Mouse (Mus musculus): ENCODE results near the gene Msrb1. TPM values are rescaled to one million over a fixed set of nuclear protein-coding genes. Genes with fewer than 3 reads are reported as not detected.

Msrb1 gene
- polyA plus RNA-seq, 1 experiment from 2014 or later, result 29.9 TPM

DNA sequence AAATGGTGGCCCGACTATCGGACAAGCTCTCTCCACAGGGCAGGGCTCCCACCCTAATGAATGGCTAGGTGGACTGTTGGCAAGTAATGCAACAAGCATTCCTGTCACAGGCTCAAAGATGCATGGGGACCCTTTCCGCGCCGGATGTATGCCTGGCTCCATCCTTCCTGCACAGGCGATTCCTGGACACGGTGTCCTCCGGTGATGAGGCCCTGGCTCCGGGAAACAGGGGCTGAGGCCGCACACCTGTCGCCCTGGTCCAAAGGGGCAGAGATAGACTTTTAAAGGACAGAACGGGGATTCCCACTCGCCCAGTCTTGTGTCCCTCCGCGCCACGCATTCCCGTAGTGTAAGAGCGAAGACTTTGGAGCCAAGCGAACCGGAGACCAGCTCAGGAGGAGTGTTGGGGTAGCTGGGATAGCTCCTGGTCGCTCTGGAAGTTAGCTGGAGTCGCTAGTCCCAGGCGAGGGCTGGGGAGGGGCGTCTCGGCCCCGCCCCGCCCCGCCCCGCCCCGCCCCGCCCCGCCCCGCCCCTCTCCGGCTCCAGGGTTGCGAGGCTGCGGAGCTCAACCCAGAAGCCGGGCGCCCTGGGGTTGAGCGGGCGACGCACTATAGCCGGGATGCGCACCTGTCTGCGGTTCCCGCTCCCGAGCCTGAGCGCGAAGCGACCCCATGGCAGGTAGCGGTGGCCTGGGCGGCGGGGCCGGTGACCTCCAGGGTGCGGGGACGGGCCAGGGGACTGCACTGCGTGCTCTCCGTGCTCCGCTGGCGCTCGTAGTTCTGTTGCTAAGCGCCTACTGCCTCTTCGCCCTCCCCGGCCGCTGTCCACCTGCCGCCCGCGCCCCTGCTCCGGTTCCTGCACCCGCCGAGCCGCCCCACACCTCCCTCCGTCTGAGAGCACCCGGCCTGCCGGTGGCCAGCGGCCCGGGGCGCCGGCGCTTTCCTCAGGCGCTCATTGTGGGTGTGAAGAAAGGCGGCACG is 16.3 kb downstream of the Msrb1 start, which contains the start of gene Hs3st6:
Hs3st6 (plus strand) TSS at position 574 of the 980 bp plus-strand sequence.
- peak; percentile 89 for ATAC-seq (replicated peaks; ENCODE audit: low FRiP score)
- no peaks in the 10 kb centered on the region for H3K36me3 ChIP-seq
- H3K9ac ChIP-seq, result peak within 1 kb of the TSS; percentile 52
- whole genome bisulfite sequencing, result under 1% methylated on average over 77 of the region's 82 CpGs
- peak within 1 kb of the TSS; percentile 65 for H3K4me3 ChIP-seq (replicated peaks)
- H3K4me1 ChIP-seq, result peaks cover 36% of the 10 kb centered on the region
- peak within 1 kb of the TSS; percentile 99 for H3K4me2 ChIP-seq
- peak within 1 kb of the TSS; percentile 51; the same call in 1 of the 2 replicates for H3K27ac ChIP-seq
- no peaks in the 10 kb centered on the region for H3K9me3 ChIP-seq (replicated peaks)
- H3K27me3 ChIP-seq, result peaks cover 64% of the 10 kb centered on the region

DNA sequence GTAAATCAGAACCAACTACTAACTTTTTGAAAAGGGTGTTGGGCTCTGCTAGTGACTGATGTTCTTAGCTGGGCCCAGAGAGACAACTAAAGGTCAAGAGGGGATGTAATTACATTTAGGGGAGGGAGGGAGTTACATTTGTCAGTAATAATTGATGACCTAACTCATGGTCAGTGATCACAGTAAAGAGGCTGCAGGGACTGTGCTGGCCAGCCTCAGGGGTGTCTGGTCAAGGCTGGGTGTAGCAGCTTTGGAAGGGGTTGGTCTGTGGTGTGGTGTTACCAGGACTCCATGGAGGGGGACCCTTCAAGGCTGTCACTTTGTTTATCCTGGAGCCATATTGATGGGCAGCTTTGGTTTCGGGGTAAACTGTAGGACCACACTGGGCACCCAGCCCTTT is 21.0 kb downstream of the Msrb1 start:
- peak; percentile 54 for ATAC-seq (replicated peaks; ENCODE audit: low FRiP score)
- Histone ChIP-seq H3K27ac (0 out of 2 replicates have a peak overlapping the region, but pooled peaks have one; percentile 1), H3K27me3 (peaks cover 38% of the 10 kb centered on the region), H3K4me3 (replicated peaks) (no peak overlapping the region), H3K36me3 (no peaks in the 10 kb centered on the region), H3K9me3 (replicated peaks) (no peaks in the 10 kb centered on the region), H3K4me1 (peaks cover 56% of the 10 kb centered on the region), H3K4me2 (no peak overlapping the region), H3K9ac (no peak overlapping the region)
- 59% methylated on average over 1 of the region's 1 CpGs for WGBS

DNA sequence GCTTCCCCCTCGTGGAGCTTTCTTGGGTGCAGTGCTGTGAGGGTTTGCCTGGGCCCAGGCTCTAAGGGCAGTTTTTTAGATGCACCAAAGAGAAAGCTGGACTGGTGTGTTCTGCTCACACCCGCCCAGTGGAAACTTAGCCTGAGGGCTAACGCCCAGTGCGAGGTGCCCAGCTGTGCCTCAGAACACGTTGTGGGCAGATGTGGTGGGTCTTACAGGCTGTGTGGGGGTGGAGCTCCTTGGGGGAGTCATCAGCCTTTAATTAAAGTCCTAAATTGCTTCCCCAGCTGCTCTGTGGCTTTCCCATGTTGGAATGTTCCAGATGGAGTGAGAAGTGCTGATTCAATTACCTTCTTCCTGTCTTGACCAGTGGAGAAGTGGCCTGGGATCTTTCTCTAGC is 24.7 kb downstream of the Msrb1 start:
- no peak overlapping the region for H3K9ac ChIP-seq
- WGBS, result 32% methylated on average over 5 of the region's 5 CpGs
- peaks cover 2% of the 10 kb centered on the region; the same call in 1 of the 2 replicates for H3K27me3 ChIP-seq
- no peaks in the 10 kb centered on the region for H3K36me3 ChIP-seq
- H3K4me3 ChIP-seq (replicated peaks), result no peak overlapping the region
- ATAC-seq (replicated peaks; ENCODE audit: low FRiP score), result peak; percentile 30
- no peak overlapping the region for H3K4me2 ChIP-seq
- H3K9me3 ChIP-seq (replicated peaks), result no peaks in the 10 kb centered on the region
- peak overlapping the region; percentile 77 for H3K27ac ChIP-seq
- H3K4me1 ChIP-seq, result peaks cover 50% of the 10 kb centered on the region

DNA sequence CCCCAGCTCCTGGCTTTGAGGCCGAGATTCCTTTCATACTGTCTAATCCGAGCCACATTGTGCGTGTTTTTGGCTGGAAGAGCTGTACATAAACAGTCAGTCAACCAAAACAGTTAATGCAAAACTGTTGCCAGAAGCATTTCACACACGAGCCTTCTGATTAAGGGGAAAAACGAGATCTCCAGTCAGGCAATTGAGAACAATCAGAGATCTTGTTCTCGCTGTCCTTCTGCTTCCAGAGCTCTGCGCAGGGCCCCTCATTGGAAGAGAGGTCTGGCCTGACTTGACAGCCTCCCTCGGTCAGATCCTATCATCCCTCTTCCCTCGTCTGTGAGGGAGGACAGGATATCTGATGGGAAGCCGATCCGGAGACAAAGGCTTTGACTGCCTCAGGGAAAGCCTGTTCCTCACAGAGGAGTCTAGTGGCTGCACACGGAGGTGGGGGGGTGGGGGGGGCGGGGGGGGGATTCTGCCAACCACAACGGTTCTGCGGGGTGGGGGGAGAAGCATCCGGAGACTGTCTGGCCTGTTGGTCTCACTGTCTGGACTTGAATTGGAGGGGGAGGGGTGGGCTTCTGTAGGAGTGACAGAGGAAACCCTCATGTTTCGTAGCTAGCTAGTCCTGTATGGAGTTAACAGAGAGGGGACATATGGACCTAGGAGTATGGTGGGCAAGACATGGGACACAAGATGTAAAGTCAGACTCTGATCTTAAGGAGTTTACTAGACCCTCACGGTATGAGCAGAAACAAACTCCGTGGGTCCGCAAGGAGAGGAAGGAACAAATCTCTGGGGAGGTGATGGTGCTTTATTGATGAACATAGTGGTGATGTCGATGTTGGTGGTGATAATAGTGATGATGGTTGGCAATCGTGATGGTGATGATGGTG is 28.8 kb downstream of the Msrb1 start:
- WGBS, result 31% methylated on average over 21 of the region's 22 CpGs
- no peaks in the 10 kb centered on the region for H3K9me3 ChIP-seq (replicated peaks)
- H3K4me2 ChIP-seq, result peak overlapping the region; percentile 36
- peaks cover 73% of the 10 kb centered on the region for H3K4me1 ChIP-seq
- ATAC-seq (replicated peaks; ENCODE audit: low FRiP score), result peak; percentile 37
- H3K27ac ChIP-seq, result peak overlapping the region; percentile 90
- no peaks in the 10 kb centered on the region for H3K36me3 ChIP-seq
- H3K9ac ChIP-seq, result 0 out of 2 replicates have a peak overlapping the region, but pooled peaks have one; percentile 23
- no peaks in the 10 kb centered on the region for H3K27me3 ChIP-seq
- H3K4me3 ChIP-seq (replicated peaks), result no peak overlapping the region

DNA sequence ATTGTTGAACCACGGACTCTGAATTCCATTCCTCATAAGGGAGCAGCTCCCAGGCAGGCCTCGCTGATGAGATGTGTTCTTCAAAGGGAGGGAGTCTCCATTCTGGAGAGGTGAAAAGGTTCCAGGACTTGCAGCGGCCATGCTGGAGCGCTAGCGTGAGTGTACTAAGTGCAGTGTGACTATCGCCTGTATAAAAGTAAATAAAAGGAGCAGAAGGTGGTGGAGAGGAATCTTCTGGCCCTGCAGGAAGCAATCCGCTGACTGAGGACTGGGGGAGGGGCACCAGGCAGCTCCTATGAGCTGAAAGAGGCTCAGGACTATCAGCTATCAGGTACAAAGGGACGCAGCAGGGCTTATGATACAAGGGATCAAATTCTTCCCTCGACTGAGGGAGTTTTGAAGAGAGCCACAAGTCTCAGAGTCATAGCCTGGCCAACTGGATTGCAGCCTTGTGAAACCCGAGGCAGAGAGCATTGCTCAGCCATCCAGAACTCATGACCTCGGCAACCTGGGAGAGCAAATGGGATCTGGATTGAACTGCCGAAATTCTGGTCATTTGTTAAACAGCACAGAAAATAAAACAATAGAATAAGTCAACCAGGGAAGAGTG is 29.9 kb downstream of the Msrb1 start:
- WGBS, result 9% methylated on average over 12 of the region's 12 CpGs
- no peak overlapping the region for H3K4me3 ChIP-seq (replicated peaks)
- H3K27me3 ChIP-seq, result no peaks in the 10 kb centered on the region
- H3K9ac ChIP-seq, result no peak overlapping the region
- H3K4me2 ChIP-seq, result peak overlapping the region; percentile 35
- no peaks in the 10 kb centered on the region for H3K36me3 ChIP-seq
- peak overlapping the region; percentile 90 for H3K27ac ChIP-seq
- peaks cover 63% of the 10 kb centered on the region for H3K4me1 ChIP-seq
- ATAC-seq (replicated peaks; ENCODE audit: low FRiP score), result peak; percentile 55
- no peaks in the 10 kb centered on the region for H3K9me3 ChIP-seq (replicated peaks)

DNA sequence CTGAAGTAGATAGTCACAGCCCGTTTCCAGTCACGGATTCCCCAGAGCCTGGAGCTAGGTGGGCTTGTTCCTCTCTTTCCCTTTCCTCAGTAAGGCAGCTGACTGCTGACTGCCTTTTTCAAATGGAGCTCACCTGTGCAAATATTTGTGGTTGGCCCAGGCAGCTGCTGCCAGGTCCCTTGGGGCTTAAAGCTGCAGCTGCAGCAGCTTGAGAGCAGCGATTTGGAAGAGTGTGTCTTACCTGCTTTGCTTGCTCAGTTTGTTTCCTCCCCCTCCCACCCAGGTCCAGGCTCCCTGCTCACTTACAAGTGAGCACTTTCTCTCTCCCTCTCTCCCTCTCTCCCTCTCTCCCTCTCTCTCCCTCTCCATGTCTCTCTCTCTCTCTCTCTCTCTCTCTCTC is 32.7 kb downstream of the Msrb1 start:
- WGBS, result 45% methylated on average over 3 of the region's 3 CpGs
- Histone ChIP-seq H3K9me3 (replicated peaks) (no peaks in the 10 kb centered on the region), H3K4me1 (peaks cover 52% of the 10 kb centered on the region), H3K27me3 (no peaks in the 10 kb centered on the region), H3K36me3 (no peaks in the 10 kb centered on the region), H3K4me2 (no peak overlapping the region), H3K9ac (no peak overlapping the region), H3K27ac (no peak overlapping the region), H3K4me3 (replicated peaks) (no peak overlapping the region)
- no peak for ATAC-seq (replicated peaks; ENCODE audit: low FRiP score)

DNA sequence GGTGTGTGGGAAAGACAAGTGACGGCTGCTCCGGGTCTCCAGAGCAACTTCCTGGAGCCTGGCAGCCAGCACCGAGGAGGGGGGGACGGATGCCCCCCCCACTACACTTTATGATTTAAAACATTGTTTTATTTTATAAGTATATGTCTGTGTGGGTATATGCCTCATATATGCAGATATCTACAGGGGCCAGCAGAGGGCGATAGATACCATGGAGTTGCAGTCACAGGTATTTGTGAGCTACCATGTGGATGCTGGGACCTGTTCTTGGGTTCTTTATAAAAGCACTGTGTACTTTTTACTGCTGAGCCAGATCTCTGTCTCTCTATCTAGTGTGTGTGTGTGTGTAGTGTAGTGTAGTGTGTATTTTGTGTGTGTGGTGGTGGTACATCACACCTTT is 36.8 kb downstream of the Msrb1 start:
- Histone ChIP-seq H3K27ac (no peak overlapping the region), H3K9me3 (replicated peaks) (no peaks in the 10 kb centered on the region), H3K27me3 (no peaks in the 10 kb centered on the region), H3K9ac (no peak overlapping the region), H3K36me3 (no peaks in the 10 kb centered on the region), H3K4me1 (peaks cover 14% of the 10 kb centered on the region), H3K4me2 (no peak overlapping the region), H3K4me3 (replicated peaks) (no peak overlapping the region)
- no peak for ATAC-seq (replicated peaks; ENCODE audit: low FRiP score)
- 84% methylated on average over 5 of the region's 5 CpGs for WGBS

DNA sequence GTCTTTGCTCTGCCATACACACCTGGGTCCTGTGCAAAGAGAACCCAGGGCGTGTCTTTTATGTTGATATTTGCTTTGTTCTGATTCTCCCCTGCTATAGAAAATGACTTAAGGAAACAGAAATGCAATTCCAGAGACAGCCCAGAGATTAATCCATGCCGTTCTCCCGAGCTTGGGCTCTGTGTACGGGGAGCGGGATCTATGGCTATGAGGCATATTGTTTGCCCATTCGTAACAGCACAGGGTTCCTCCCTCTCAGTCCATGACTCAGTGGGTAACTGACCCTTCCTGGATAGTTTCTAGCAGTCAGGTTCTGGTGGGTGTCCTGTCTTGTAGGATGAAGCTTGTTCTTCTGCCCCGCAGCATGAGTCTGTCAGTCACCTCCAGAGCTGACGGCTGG is 38.7 kb downstream of the Msrb1 start:
- WGBS, result 79% methylated on average over 8 of the region's 8 CpGs
- no peak overlapping the region for H3K27ac ChIP-seq

DNA sequence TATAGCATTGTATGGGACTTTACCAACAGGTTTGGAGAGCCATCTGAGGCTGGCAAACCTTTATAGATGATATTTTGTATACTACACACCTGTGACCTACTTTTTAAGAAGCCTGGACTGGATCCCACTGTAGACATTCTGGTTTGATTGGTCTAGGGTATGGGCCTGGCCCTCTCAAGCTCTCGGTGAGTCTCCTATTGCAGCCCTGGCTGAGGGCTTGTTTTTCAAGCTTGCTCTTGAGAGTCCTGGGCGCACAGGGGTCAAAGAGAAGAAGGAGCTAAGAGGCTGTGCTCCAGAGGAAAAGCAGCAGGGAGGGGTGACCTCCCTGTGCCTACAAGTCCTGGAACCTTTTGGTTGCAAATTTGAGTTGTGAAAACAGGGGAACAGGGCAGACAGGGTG is 40.6 kb downstream of the Msrb1 start:
- H3K4me2 ChIP-seq, result no peak overlapping the region
- 50% methylated on average over 2 of the region's 2 CpGs for WGBS
- H3K9ac ChIP-seq, result no peak overlapping the region
- H3K4me1 ChIP-seq, result no peaks in the 10 kb centered on the region
- no peak overlapping the region for H3K4me3 ChIP-seq (replicated peaks)
- no peaks in the 10 kb centered on the region for H3K36me3 ChIP-seq
- no peak for ATAC-seq (replicated peaks; ENCODE audit: low FRiP score)
- H3K27me3 ChIP-seq, result no peaks in the 10 kb centered on the region
- H3K9me3 ChIP-seq (replicated peaks), result no peaks in the 10 kb centered on the region
- no peak overlapping the region for H3K27ac ChIP-seq

More for the DNA sequence above, 38.7 kb downstream of the Msrb1 start:
- ATAC-seq (replicated peaks; ENCODE audit: low FRiP score), result no peak
- Histone ChIP-seq H3K9me3 (replicated peaks) (no peaks in the 10 kb centered on the region), H3K9ac (no peak overlapping the region), H3K4me3 (replicated peaks) (no peak overlapping the region), H3K4me1 (no peaks in the 10 kb centered on the region), H3K27me3 (no peaks in the 10 kb centered on the region), H3K4me2 (no peak overlapping the region), H3K36me3 (no peaks in the 10 kb centered on the region)

DNA sequence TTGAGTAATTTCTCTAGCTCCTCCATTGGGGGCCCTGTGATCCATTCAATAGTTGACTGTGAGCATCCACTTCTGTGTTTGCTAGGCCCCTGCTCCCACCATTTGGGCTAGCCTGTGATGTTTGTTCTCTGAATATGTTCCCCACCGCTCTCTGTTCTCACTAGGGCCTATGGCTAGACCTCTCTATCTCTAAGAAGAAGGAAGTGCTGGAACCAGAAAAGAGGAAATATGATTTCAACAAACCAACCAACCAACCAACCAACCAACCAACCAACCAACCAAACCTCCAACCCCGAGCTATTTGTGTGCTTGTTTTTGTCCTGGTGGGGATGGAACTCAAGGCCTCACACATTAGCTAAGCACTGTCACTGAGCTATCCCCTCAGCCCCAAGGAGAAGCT is 44.4 kb downstream of the Msrb1 start:
- no peak overlapping the region for H3K9ac ChIP-seq
- 75% methylated on average over 2 of the region's 2 CpGs for WGBS
- H3K27me3 ChIP-seq, result no peaks in the 10 kb centered on the region
- no peaks in the 10 kb centered on the region for H3K4me1 ChIP-seq
- H3K36me3 ChIP-seq, result no peaks in the 10 kb centered on the region
- no peak overlapping the region for H3K4me2 ChIP-seq
- ATAC-seq (replicated peaks; ENCODE audit: low FRiP score), result no peak
- no peak overlapping the region for H3K27ac ChIP-seq
- H3K4me3 ChIP-seq (replicated peaks), result no peak overlapping the region
- H3K9me3 ChIP-seq (replicated peaks), result no peaks in the 10 kb centered on the region

DNA sequence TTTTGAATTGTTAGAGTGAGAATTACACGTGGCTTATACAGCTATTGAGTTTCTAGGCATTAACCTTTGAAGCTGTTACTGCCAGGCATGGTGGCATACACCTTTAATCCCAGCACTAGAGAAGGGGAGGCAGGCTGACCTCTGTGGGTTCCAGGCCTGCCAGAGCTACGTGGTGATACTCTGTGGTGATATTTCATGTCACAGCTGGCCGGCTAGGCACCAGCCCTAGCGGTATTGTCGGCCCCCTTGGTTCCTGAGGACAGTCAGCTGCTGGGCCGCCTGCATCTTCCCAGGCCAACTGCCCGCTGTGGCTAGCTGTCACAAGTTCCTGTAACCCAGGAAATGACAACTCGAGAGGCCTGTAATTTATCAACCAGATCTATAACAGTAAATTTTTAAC is 55.7 kb downstream of the Msrb1 start:
- Histone ChIP-seq H3K36me3 (no peaks in the 10 kb centered on the region), H3K27ac (no peak overlapping the region), H3K4me3 (replicated peaks) (no peak overlapping the region), H3K9ac (no peak overlapping the region), H3K9me3 (replicated peaks) (no peaks in the 10 kb centered on the region), H3K4me1 (0 out of 2 replicates have a peak, but pooled peaks cover 3% of the 10 kb centered on the region), H3K4me2 (no peak overlapping the region), H3K27me3 (no peaks in the 10 kb centered on the region)
- WGBS, result 17% methylated on average over 8 of the region's 8 CpGs
- ATAC-seq (replicated peaks; ENCODE audit: low FRiP score), result no peak

Data from kidney, embryonic 15.5 days (tissue).